Mouse (Mus musculus) stomach, postnatal 0 days (tissue): Measurements from ENCODE around the gene Rpl22l1. TPM values are rescaled to one million over a fixed set of nuclear protein-coding genes. Genes with fewer than 3 reads are reported as not detected.

Source experiments
- ATAC-seq: fragments of 200-750 bp; cut with Nextera tagmentation; 2 replicates; pipeline ENCODE4 v1.8.0; 2017; ENCODE audit not compliant: low FRiP score, low TSS enrichment
- DNase-seq: peaks from one replicate; pipeline ENCODE4 v3.0.0-alpha.2; 2016; ENCODE audit warnings: low spot score
- H3K27ac ChIP-seq: fragments of 300-500 bp; sonication (generic); replicated peaks from 2 replicates; pipeline ENCODE4 v1.5.1; 2014; ENCODE audit warnings: mild to moderate bottlenecking, control low read depth
- H3K27me3 ChIP-seq: fragments of 300-500 bp; sonication (generic); 2 replicates; pipeline ENCODE4 v1.6.1; 2014; ENCODE audit warnings: low read length; ENCODE audit not compliant: control insufficient read depth, insufficient read depth
- H3K36me3 ChIP-seq: fragments of 300-500 bp; sonication (generic); 2 replicates; pipeline ENCODE4 v1.6.1; 2014; ENCODE audit warnings: low read length, mixed read lengths; ENCODE audit not compliant: control insufficient read depth, insufficient read depth
- H3K4me1 ChIP-seq: fragments of 300-500 bp; sonication (generic); replicated peaks from 2 replicates; pipeline ENCODE4 v1.6.1; 2014; ENCODE audit warnings: antibody characterized with exemption; ENCODE audit not compliant: control insufficient read depth, insufficient read depth
- H3K4me2 ChIP-seq: fragments of 300-500 bp; sonication (generic); replicated peaks from 2 replicates; pipeline ENCODE4 v1.6.1; 2014; ENCODE audit warnings: low read depth, mild to moderate bottlenecking, control low read depth, moderate library complexity
- H3K4me3 ChIP-seq: fragments of 300-500 bp; sonication (generic); 2 replicates; pipeline ENCODE4 v1.5.1; 2014; ENCODE audit warnings: low read depth, low read length, control low read depth
- H3K9ac ChIP-seq: fragments of 300-500 bp; sonication (generic); 2 replicates; pipeline ENCODE4 v1.6.1; 2014; ENCODE audit warnings: mild to moderate bottlenecking, low read length, control low read depth, mixed read lengths
- H3K9me3 ChIP-seq: fragments of 300-500 bp; sonication (generic); 2 replicates; pipeline ENCODE4 v1.6.1; 2016; ENCODE audit warnings: low read length; ENCODE audit not compliant: control insufficient read depth
- CTCF ChIP-seq: IDR thresholded peaks from 2 replicates; pipeline ENCODE4 v1.5.1; 2016; ENCODE audit warnings: antibody characterized with exemption, low read depth, mild to moderate bottlenecking, moderate library complexity
- EP300 ChIP-seq: optimal IDR thresholded peaks from 2 replicates; pipeline ENCODE3; 2016; ENCODE audit warnings: antibody characterized with exemption
- WGBS: fragments of 180-500 bp; shearing (Covaris S2); extraction: QIAGEN DNeasy Blood & Tissue Kit; methylation state at CpG from one replicate; pipeline ENCODE4 v1.1.7; 2014; 5-methylcytosine and 5-hydroxymethylcytosine counted together
- polyA plus RNA-seq: library from polyadenylated mRNA; unstranded; fragments of >200 nt; fragmentation: Nextera tagmentation; extraction: Ambion mirVana; gene quantifications from 2 replicates; pipeline ENCODE4 v1.2.1, GENCODE M21; 2015

Gene Rpl22l1
- polyA plus RNA-seq, 1 experiment from 2014 or later, result 420 TPM

DNA sequence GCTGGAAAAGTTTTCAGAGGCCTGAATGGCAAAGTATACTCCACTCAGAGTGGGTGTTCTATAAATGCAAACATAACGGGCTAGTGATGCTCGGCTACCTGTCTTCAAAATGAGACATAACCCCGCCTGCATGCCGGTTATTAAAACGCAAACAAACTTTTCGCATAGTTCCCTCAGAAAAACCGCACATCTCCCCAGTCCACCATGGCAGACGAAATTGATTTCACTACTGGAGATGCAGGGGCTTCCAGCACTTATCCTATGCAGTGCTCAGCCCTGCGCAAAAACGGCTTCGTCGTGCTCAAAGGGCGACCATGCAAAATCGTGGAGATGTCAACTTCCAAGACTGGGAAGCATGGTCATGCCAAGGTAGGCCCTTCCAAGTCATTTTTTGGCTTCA is 23.4 kb upstream of the Rpl22l1 start:
- DNase-seq (no peak), ATAC-seq (no peak)
- Histone ChIP-seq H3K9ac (peak overlapping the region; percentile 68), H3K4me2 (peak overlapping the region; percentile 99), H3K9me3 (no peaks in the 10 kb centered on the region), H3K27me3 (no peaks in the 10 kb centered on the region), H3K36me3 (no peaks in the 10 kb centered on the region), H3K4me1 (no peaks in the 10 kb centered on the region), H3K4me3 (peak overlapping the region; percentile 63), H3K27ac (no peak overlapping the region)
- WGBS, result 24% methylated on average over 14 of the region's 14 CpGs
- TF ChIP-seq EP300, result no peak
- TF ChIP-seq CTCF, result no peak

DNA sequence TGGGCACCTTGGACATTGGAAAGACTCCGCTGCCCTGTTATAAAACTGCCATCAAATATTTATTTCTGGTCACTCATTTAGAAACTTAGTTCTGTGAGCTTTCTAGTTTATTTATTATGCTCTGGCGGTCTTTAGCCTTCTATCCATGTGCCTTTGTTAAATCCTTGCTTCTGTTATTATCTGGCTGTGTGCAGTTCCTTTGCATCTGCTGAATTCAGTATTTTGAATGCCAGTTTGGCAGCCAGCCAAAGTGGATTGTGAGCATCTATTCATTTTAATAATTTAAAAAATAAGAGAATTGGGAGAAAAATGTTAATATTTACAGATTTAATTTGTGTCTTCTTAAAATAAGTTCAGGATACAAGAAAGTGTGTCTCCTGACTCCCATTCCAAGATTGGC is 21.1 kb upstream of the Rpl22l1 start:
- Histone ChIP-seq H3K27ac (no peak overlapping the region), H3K27me3 (no peaks in the 10 kb centered on the region), H3K4me3 (no peak overlapping the region), H3K4me2 (no peak overlapping the region), H3K36me3 (no peaks in the 10 kb centered on the region), H3K9me3 (no peaks in the 10 kb centered on the region), H3K4me1 (no peaks in the 10 kb centered on the region), H3K9ac (no peak overlapping the region)
- no peak for TF ChIP-seq CTCF
- no peak for TF ChIP-seq EP300
- DNase-seq, result no peak
- 83% methylated on average over 2 of the region's 2 CpGs for WGBS
- ATAC-seq, result no peak

- Histone ChIP-seq H3K9ac (no peak overlapping the region), H3K4me1 (no peaks in the 10 kb centered on the region), H3K4me2 (no peak overlapping the region), H3K27ac (no peak overlapping the region), H3K9me3 (no peaks in the 10 kb centered on the region), H3K27me3 (no peaks in the 10 kb centered on the region), H3K4me3 (no peak overlapping the region), H3K36me3 (no peaks in the 10 kb centered on the region)
- ATAC-seq, result no peak
- whole genome bisulfite sequencing, result 82% methylated on average over 7 of the region's 7 CpGs
- TF ChIP-seq EP300 (no peak), CTCF (no peak)
- no peak for DNase-seq
Observed at GRCm38 (mm10) chr3:28794835-28795234, 10.4 kb upstream of the Rpl22l1 start.

- no peak for TF ChIP-seq CTCF
- TF ChIP-seq EP300, result no peak
- no peak overlapping the region for H3K9ac ChIP-seq
- no peaks in the 10 kb centered on the region for H3K36me3 ChIP-seq
- H3K4me1 ChIP-seq, result no peaks in the 10 kb centered on the region; the same call in 1 of the 2 replicates
- no peak overlapping the region for H3K4me3 ChIP-seq
- no peak for DNase-seq
- H3K27ac ChIP-seq, result no peak overlapping the region
- H3K9me3 ChIP-seq, result no peaks in the 10 kb centered on the region
- no peak overlapping the region for H3K4me2 ChIP-seq
- H3K27me3 ChIP-seq, result no peaks in the 10 kb centered on the region
- no peak for ATAC-seq
- WGBS, result 85% methylated on average over 4 of the region's 4 CpGs
Observed at GRCm38 (mm10) chr3:28808039-28808643, 2.9 kb downstream of the Rpl22l1 start.

DNA sequence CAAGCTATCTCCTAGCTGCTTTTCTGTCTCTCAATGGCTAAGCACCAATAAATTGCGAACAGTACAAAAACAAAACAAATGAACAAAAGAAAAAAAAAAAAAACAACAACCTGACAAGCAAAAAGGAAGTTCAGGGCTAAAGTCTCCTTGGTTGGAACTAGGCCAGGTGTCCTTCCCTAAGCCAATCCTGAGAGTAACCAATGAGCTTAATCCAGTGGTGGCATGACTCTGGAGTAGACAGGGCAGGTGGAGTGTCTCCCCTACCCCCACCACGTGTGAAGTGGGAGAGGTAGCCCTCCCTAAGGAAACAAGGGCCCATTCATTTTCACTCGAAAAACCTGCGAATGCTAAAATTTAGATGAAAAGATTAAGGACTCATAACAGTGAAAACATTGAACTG is 6.2 kb downstream of the Rpl22l1 start:
- Histone ChIP-seq H3K36me3 (no peaks in the 10 kb centered on the region), H3K27me3 (no peaks in the 10 kb centered on the region), H3K4me1 (no peaks in the 10 kb centered on the region), H3K4me3 (no peak overlapping the region), H3K9me3 (no peaks in the 10 kb centered on the region), H3K27ac (no peak overlapping the region), H3K9ac (no peak overlapping the region), H3K4me2 (no peak overlapping the region)
- WGBS, result 66% methylated on average over 4 of the region's 4 CpGs
- ATAC-seq, result no peak
- DNase-seq, result no peak
- TF ChIP-seq EP300 (no peak), CTCF (no peak)

- WGBS, result 5% methylated on average over 4 of the region's 4 CpGs
- Histone ChIP-seq H3K36me3 (no peaks in the 10 kb centered on the region), H3K4me3 (no peak overlapping the region), H3K9ac (no peak overlapping the region), H3K4me2 (no peak overlapping the region), H3K4me1 (no peaks in the 10 kb centered on the region), H3K27me3 (no peaks in the 10 kb centered on the region), H3K27ac (no peak overlapping the region), H3K9me3 (no peaks in the 10 kb centered on the region)
- DNase-seq (no peak), ATAC-seq (no peak)
- TF ChIP-seq CTCF (peak; percentile 84), EP300 (no peak)
Observed at GRCm38 (mm10) chr3:28814361-28814760, 9.1 kb downstream of the Rpl22l1 start.
